Mouse (Mus musculus) lung, embryonic 16.5 days (tissue): Measurements from ENCODE around the gene Megf8. TPM values are rescaled to one million over a fixed set of nuclear protein-coding genes. Genes with fewer than 3 reads are reported as not detected.

Source experiments
- ATAC-seq: fragments of 200-750 bp; cut with Nextera tagmentation; 2 replicates; pipeline ENCODE4 v1.8.0; 2017; ENCODE audit warnings: low read depth, mild to moderate bottlenecking, moderate library complexity
- H3K27ac ChIP-seq: fragments of 300-500 bp; sonication (generic); 2 replicates; pipeline ENCODE4 v1.5.1; 2014; ENCODE audit warnings: mild to moderate bottlenecking, control low read depth, low read length
- H3K27me3 ChIP-seq: fragments of 300-500 bp; sonication (generic); 2 replicates; pipeline ENCODE4 v1.6.1; 2014; ENCODE audit warnings: low read depth, low read length, mixed read lengths; ENCODE audit not compliant: control insufficient read depth, insufficient read depth
- H3K36me3 ChIP-seq: fragments of 300-500 bp; sonication (generic); 2 replicates; pipeline ENCODE4 v1.6.1; 2014; ENCODE audit warnings: low read length; ENCODE audit not compliant: control insufficient read depth, insufficient read depth
- H3K4me1 ChIP-seq: fragments of 300-500 bp; sonication (generic); replicated peaks from 2 replicates; pipeline ENCODE4 v1.6.1; 2014; ENCODE audit warnings: low read length, mixed read lengths; ENCODE audit not compliant: control insufficient read depth, insufficient read depth
- H3K4me2 ChIP-seq: fragments of 300-500 bp; sonication (generic); 2 replicates; pipeline ENCODE4 v1.6.1; 2014; ENCODE audit warnings: low read depth, low read length, control low read depth
- H3K4me3 ChIP-seq: fragments of 300-500 bp; sonication (generic); 2 replicates; pipeline ENCODE4 v1.5.1; 2014; ENCODE audit warnings: mild to moderate bottlenecking, low read length, control low read depth
- H3K9ac ChIP-seq: fragments of 300-500 bp; sonication (generic); 2 replicates; pipeline ENCODE4 v1.6.1; 2014; ENCODE audit warnings: low read length, control low read depth
- H3K9me3 ChIP-seq: fragments of 300-500 bp; sonication (generic); 2 replicates; pipeline ENCODE4 v1.6.1; 2016; ENCODE audit warnings: low read length; ENCODE audit not compliant: control insufficient read depth
- WGBS: fragments of 180-500 bp; shearing (Covaris S2); extraction: QIAGEN DNeasy Blood & Tissue Kit; methylation state at CpG from one replicate; pipeline ENCODE4 v1.1.7; 2014; 5-methylcytosine and 5-hydroxymethylcytosine counted together
- polyA plus RNA-seq: library from polyadenylated mRNA; unstranded; fragments of >200 nt; fragmentation: Nextera tagmentation; extraction: Ambion mirVana; gene quantifications from 2 replicates; pipeline ENCODE4 v1.2.1, GENCODE M21; 2015

Gene Megf8
- polyA plus RNA-seq, 1 experiment from 2014 or later: 12.1 TPM

- ATAC-seq: no peak
- Histone ChIP-seq H3K4me2 (no peak overlapping the region), H3K27me3 (no peaks in the 10 kb centered on the region), H3K27ac (no peak overlapping the region), H3K9ac (0 out of 2 replicates have a peak overlapping the region, but pooled peaks have one; percentile 32), H3K9me3 (no peaks in the 10 kb centered on the region), H3K4me3 (no peak overlapping the region), H3K36me3 (peaks cover 49% of the 10 kb centered on the region), H3K4me1 (peaks cover 37% of the 10 kb centered on the region)
- 59% methylated on average over 5 of the region's 5 CpGs for WGBS
These were observed 32.2 kb upstream of the Megf8 start for GRCm38 (mm10) chr7:25284766-25285165.

DNA sequence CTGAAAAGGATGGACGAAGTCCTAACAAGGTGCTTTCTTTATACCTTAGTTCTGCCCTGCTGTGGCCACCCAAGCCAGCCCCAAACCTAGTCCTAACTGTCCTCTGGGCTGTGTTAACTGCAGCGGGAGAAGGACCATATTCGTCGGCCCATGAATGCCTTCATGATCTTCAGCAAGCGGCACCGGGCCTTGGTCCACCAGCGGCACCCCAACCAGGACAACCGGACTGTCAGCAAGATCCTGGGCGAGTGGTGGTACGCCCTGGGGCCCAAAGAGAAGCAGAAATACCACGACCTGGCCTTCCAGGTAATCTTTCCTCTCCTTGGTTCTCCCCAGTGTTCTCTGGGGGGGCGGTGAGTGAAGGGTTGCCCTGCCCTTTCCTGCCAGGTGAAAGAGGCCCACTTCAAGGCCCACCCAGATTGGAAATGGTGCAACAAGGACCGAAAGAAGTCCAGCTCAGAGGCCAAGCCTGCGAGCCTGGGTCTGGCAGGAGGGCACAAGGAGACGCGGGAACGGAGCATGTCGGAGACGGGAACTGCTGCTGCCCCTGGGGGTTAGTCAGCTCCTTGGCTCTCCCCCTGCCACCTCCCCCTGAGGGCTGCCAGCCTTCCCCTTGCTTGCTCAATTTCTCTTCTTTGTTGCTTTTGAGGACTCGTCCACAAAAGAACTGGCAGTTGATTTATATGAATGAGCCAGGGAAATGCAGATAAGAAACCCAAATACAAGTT, 31.3 kb upstream of the Megf8 start:
- ATAC-seq: no peak
- WGBS: 83% methylated on average over 20 of the region's 20 CpGs
- no peak overlapping the region for H3K4me2 ChIP-seq
- no peak overlapping the region for H3K27ac ChIP-seq
- no peak overlapping the region for H3K9ac ChIP-seq
- H3K4me3 ChIP-seq: no peak overlapping the region
- peaks cover 58% of the 10 kb centered on the region for H3K36me3 ChIP-seq
- no peaks in the 10 kb centered on the region for H3K27me3 ChIP-seq
- peaks cover 28% of the 10 kb centered on the region for H3K4me1 ChIP-seq
- H3K9me3 ChIP-seq: no peaks in the 10 kb centered on the region

DNA sequence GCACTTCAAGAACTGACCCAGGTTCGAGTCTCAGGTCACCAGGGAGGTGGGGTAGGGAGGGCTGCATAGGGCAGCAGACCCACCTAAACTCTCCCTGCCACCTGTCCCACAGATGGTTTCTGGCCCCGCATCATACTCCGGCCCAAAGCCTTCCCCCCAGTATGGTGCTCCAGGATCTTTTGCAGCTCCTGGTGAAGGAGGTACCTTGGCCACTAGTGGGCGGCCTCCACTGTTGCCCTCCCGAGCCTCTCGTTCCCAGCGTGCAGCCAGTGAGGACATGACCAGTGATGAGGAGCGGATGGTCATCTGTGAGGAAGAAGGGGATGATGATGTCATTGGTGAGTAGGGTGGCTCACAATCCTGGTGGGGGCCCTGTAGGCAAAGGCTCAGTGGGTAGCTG, 30.0 kb upstream of the Megf8 start:
- H3K4me1 ChIP-seq: peaks cover 19% of the 10 kb centered on the region
- no peak overlapping the region for H3K9ac ChIP-seq
- no peak overlapping the region for H3K4me3 ChIP-seq
- ATAC-seq: no peak
- H3K27me3 ChIP-seq: no peaks in the 10 kb centered on the region
- no peak overlapping the region for H3K4me2 ChIP-seq
- H3K27ac ChIP-seq: no peak overlapping the region
- H3K9me3 ChIP-seq: no peaks in the 10 kb centered on the region
- 74% methylated on average over 8 of the region's 8 CpGs for WGBS
- peaks cover 70% of the 10 kb centered on the region for H3K36me3 ChIP-seq

DNA sequence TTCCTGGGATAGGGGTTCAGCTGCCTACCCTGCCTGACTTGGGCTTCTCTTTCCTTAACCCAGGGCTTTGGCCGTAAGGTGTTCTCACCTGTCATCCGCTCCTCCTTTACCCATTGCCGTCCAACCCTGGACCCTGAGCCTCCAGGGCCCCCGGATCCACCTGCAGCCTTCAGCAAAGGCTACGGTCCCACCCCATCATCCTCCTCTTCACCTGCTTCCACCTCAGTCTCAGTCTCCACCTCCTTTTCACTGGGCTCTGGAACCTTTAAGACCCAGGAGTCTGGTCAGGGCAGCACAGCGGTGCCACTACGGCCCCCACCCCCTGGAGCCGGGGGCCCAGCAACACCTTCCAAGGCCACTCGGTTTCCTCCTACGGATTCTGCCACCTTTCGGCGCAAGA, 29.0 kb upstream of the Megf8 start:
- Histone ChIP-seq H3K9me3 (no peaks in the 10 kb centered on the region), H3K4me3 (no peak overlapping the region), H3K27ac (no peak overlapping the region), H3K4me1 (peaks cover 17% of the 10 kb centered on the region), H3K4me2 (no peak overlapping the region), H3K9ac (no peak overlapping the region), H3K36me3 (peaks cover 78% of the 10 kb centered on the region), H3K27me3 (no peaks in the 10 kb centered on the region)
- WGBS: 89% methylated on average over 12 of the region's 12 CpGs
- ATAC-seq: no peak

DNA sequence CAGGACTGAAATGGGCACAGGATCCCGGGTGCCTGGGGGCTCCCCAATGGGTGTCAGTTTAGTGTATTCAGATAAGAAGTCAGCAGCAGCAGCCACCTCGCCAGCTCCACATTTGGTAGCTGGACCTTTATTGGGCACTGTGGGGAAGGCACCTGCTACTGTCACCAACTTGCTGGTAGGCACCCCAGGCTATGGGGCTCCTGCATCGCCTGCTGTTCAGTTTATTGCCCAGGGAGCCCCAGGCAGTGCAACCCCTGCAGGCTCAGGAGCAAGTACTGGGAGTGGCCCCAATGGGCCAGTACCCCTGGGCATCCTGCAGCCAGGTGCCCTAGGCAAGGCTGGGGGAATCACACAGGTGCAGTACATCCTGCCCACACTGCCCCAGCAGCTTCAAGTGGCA, 28.2 kb upstream of the Megf8 start:
- H3K4me1 ChIP-seq: peaks cover 10% of the 10 kb centered on the region
- H3K27ac ChIP-seq: no peak overlapping the region
- H3K4me2 ChIP-seq: no peak overlapping the region
- peaks cover 84% of the 10 kb centered on the region for H3K36me3 ChIP-seq
- no peak overlapping the region for H3K4me3 ChIP-seq
- 87% methylated on average over 3 of the region's 3 CpGs for WGBS
- H3K27me3 ChIP-seq: no peaks in the 10 kb centered on the region
- no peak for ATAC-seq
- no peaks in the 10 kb centered on the region for H3K9me3 ChIP-seq
- H3K9ac ChIP-seq: no peak overlapping the region

DNA sequence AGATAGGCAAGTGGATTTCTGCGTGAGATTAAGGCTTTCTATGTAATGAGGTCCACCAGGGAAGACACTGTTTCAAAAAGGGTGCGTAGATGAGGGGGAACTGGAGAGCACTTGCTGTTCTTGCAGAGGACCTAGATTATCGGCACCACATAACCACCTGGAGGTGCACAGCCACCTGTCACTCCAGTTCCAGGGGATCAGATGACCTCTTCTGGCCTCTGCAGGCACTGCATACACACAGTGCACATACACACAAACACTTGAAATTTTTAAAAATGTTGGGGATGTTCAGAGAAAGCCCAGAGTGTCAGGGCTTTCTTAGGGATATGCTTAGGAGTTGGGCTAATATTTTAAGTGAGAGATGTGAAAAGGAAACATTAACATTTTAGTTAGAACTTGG, 27.0 kb upstream of the Megf8 start:
- ATAC-seq: no peak
- H3K36me3 ChIP-seq: peaks cover 90% of the 10 kb centered on the region
- H3K27me3 ChIP-seq: no peaks in the 10 kb centered on the region
- no peak overlapping the region for H3K4me3 ChIP-seq
- H3K9ac ChIP-seq: no peak overlapping the region
- H3K4me1 ChIP-seq: no peaks in the 10 kb centered on the region
- no peak overlapping the region for H3K27ac ChIP-seq
- no peak overlapping the region for H3K4me2 ChIP-seq
- 92% methylated on average over 3 of the region's 3 CpGs for WGBS
- H3K9me3 ChIP-seq: no peaks in the 10 kb centered on the region

DNA sequence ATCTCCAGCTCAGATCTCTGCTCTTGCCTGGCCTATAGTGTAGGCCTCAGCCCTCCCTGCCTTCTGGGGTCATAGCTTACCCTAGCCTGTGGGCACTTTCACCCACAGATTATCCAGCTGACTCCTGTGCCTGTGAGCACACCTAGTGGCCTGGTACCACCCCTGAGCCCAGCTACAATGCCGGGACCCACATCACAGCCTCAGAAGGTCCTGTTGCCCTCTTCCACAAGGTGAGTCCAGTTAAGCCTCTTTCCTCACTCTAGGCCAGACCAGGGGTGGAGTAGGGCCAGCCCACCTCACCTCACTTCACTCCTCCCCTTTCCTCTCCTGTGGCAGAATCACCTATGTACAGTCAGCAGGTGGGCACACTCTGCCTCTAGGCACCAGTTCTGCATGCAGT, 26.5 kb upstream of the Megf8 start:
- Histone ChIP-seq H3K36me3 (peaks cover 84% of the 10 kb centered on the region), H3K4me2 (no peak overlapping the region), H3K4me3 (no peak overlapping the region), H3K27ac (no peak overlapping the region), H3K9me3 (no peaks in the 10 kb centered on the region), H3K27me3 (no peaks in the 10 kb centered on the region), H3K4me1 (no peaks in the 10 kb centered on the region), H3K9ac (no peak overlapping the region)
- 0 out of 2 replicates have a peak, but pooled peaks have one; percentile 5 for ATAC-seq
- 93% methylated on average over 1 of the region's 1 CpGs for WGBS

DNA sequence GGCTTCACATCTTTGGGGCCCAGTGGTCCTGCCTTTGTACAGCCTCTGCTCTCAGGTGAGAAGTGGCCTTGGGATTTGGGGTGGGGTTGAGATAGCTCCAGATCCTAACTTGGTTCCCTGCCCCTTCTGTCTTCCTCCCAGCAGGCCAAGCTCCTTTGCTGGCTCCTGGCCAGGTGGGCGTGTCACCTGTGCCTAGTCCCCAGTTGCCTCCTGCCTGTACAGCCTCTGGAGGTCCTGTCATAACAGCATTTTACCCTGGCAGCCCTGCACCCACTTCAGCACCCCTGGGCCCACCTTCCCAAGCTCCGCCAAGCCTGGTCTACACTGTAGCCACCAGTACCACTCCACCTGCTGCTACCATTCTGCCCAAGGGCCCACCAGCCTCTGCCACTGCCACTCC, 26.1 kb upstream of the Megf8 start:
- no peak overlapping the region for H3K9ac ChIP-seq
- H3K27ac ChIP-seq: no peak overlapping the region
- no peaks in the 10 kb centered on the region; the same call in 1 of the 2 replicates for H3K4me1 ChIP-seq
- H3K36me3 ChIP-seq: peaks cover 80% of the 10 kb centered on the region
- H3K9me3 ChIP-seq: no peaks in the 10 kb centered on the region
- no peak overlapping the region for H3K4me3 ChIP-seq
- H3K4me2 ChIP-seq: no peak overlapping the region
- ATAC-seq: peak; percentile 16; the same call in 1 of the 2 replicates
- WGBS: 80% methylated on average over 2 of the region's 2 CpGs
- H3K27me3 ChIP-seq: no peaks in the 10 kb centered on the region

- no peaks in the 10 kb centered on the region for H3K9me3 ChIP-seq
- H3K36me3 ChIP-seq: peaks cover 69% of the 10 kb centered on the region
- 61% methylated on average over 7 of the region's 7 CpGs for WGBS
- H3K27me3 ChIP-seq: no peaks in the 10 kb centered on the region
- H3K4me3 ChIP-seq: no peak overlapping the region
- peaks cover 10% of the 10 kb centered on the region for H3K4me1 ChIP-seq
- H3K4me2 ChIP-seq: no peak overlapping the region
- H3K9ac ChIP-seq: no peak overlapping the region
- ATAC-seq: no peak
- no peak overlapping the region for H3K27ac ChIP-seq
These were observed 24.9 kb upstream of the Megf8 start for GRCm38 (mm10) chr7:25292107-25292506.
